Mouse (Mus musculus): ENCODE data around the gene Bclaf1. TPM values are rescaled to one million over a fixed set of nuclear protein-coding genes. Genes with fewer than 3 reads are reported as not detected.

Gene Bclaf1
- total RNA-seq, 2 experiments from 2014 or later: 182 to 204 TPM

Small RNA genes lying within 50 kb of the gene (microRNA-seq; reads per million reads assigned to microRNA genes)
- not detected for gene Mir6413

Other genes with a start within 250 kb of the Bclaf1 start
- 10 to 100 TPM; 34.3 to 44.6 TPM for gene Map7, start 164.0 kb upstream of the Bclaf1 start, total RNA-seq (2021)
- 1 to 10 TPM; 3.3 to 3.5 TPM for gene Mtfr2, start 35.3 kb downstream of the Bclaf1 start, total RNA-seq (2021)

Measured in adrenal gland, postnatal 4 days (tissue).